Mouse (Mus musculus) forebrain, embryonic 16.5 days (tissue): ENCODE data around the gene Slc22a17. TPM values are rescaled to one million over a fixed set of nuclear protein-coding genes. Genes with fewer than 3 reads are reported as not detected.
A peak's percentile ranks its signal among the peaks of the same experiment; 100 is the strongest.

Experiments
- ATAC-seq: fragments of 200-750 bp; cut with Nextera tagmentation; 2 replicates; pipeline ENCODE4 v1.8.0; 2017; ENCODE audit warnings: mild to moderate bottlenecking, moderate library complexity
- H3K27ac ChIP-seq: fragments of 300-500 bp; sonication (generic); 2 replicates; pipeline ENCODE4 v1.5.1; 2014; ENCODE audit warnings: low read length, control low read depth
- H3K27me3 ChIP-seq: fragments of 300-500 bp; sonication (generic); replicated peaks from 2 replicates; pipeline ENCODE4 v1.6.1; 2014; ENCODE audit warnings: low read length; ENCODE audit not compliant: control insufficient read depth, insufficient read depth
- H3K36me3 ChIP-seq: fragments of 300-500 bp; sonication (generic); 2 replicates; pipeline ENCODE4 v1.6.1; 2014; ENCODE audit not compliant: control insufficient read depth, insufficient read depth
- H3K4me1 ChIP-seq: fragments of 300-500 bp; sonication (generic); replicated peaks from 2 replicates; pipeline ENCODE4 v1.6.1; 2014; ENCODE audit warnings: low read length; ENCODE audit not compliant: control insufficient read depth, insufficient read depth
- H3K4me2 ChIP-seq: fragments of 300-500 bp; sonication (generic); 2 replicates; pipeline ENCODE4 v1.6.1; 2014; ENCODE audit warnings: mild to moderate bottlenecking, low read length, control low read depth
- H3K4me3 ChIP-seq: fragments of 300-500 bp; sonication (generic); replicated peaks from 2 replicates; pipeline ENCODE4 v1.5.1; 2014; ENCODE audit warnings: mild to moderate bottlenecking, low read length, control low read depth
- H3K9ac ChIP-seq: fragments of 300-500 bp; sonication (generic); replicated peaks from 2 replicates; pipeline ENCODE4 v1.6.1; 2014; ENCODE audit warnings: low read depth, low read length, control low read depth
- H3K9me3 ChIP-seq: fragments of 300-500 bp; sonication (generic); 2 replicates; pipeline ENCODE4 v1.6.1; 2016; ENCODE audit warnings: low read length; ENCODE audit not compliant: control insufficient read depth
- WGBS: fragments of 180-500 bp; shearing (Covaris S2); extraction: QIAGEN DNeasy Blood & Tissue Kit; methylation state at CpG from one replicate; pipeline ENCODE4 v1.1.7; 2014; 5-methylcytosine and 5-hydroxymethylcytosine counted together
- polyA plus RNA-seq: library from polyadenylated mRNA; unstranded; fragments of >200 nt; fragmentation: Nextera tagmentation; extraction: Ambion mirVana; gene quantifications from 2 replicates; pipeline ENCODE4 v1.2.1, GENCODE M21; 2015

Gene Slc22a17
- polyA plus RNA-seq, 1 experiment from 2014 or later: 185 TPM

- Histone ChIP-seq H3K9ac (no peak overlapping the region), H3K27ac (no peak overlapping the region), H3K4me2 (no peak overlapping the region), H3K4me3 (no peak overlapping the region), H3K27me3 (no peaks in the 10 kb centered on the region), H3K36me3 (no peaks in the 10 kb centered on the region), H3K9me3 (no peaks in the 10 kb centered on the region), H3K4me1 (peaks cover 8% of the 10 kb centered on the region)
- no peak for ATAC-seq
- WGBS: 88% methylated on average over 4 of the region's 4 CpGs
These were observed 44.9 kb downstream of the Slc22a17 start for GRCm38 (mm10) chr14:54868026-54868425.

DNA sequence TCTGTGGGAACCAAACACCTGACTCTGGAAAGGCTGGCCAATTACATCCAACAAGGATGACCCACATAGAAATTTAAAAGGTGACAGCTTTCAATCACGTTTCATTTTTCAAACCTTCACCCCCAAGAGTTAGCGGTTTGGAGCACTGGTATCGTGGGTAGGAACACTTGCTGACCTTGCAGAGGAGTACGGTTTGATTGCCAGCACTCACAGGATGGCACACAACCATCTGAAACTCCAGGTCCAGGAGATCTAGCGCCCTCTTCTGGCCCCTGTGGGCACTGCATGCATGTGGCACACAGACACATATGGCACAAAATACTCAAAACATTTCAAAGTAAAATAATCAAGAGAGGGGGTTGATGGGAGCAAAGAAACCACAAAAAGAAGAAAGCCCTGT is 46.0 kb downstream of the Slc22a17 start:
- Histone ChIP-seq H3K4me1 (peaks cover 8% of the 10 kb centered on the region), H3K9me3 (no peaks in the 10 kb centered on the region), H3K27me3 (no peaks in the 10 kb centered on the region), H3K36me3 (no peaks in the 10 kb centered on the region), H3K4me2 (no peak overlapping the region), H3K27ac (no peak overlapping the region), H3K4me3 (no peak overlapping the region), H3K9ac (no peak overlapping the region)
- no peak for ATAC-seq
- 55% methylated on average over 5 of the region's 5 CpGs for WGBS

- Histone ChIP-seq H3K4me3 (no peak overlapping the region), H3K27me3 (no peaks in the 10 kb centered on the region), H3K27ac (no peak overlapping the region), H3K9me3 (no peaks in the 10 kb centered on the region), H3K4me1 (peaks cover 8% of the 10 kb centered on the region), H3K4me2 (no peak overlapping the region), H3K9ac (no peak overlapping the region), H3K36me3 (no peaks in the 10 kb centered on the region)
- WGBS: 55% methylated on average over 3 of the region's 3 CpGs
- no peak for ATAC-seq
These were observed 46.7 kb downstream of the Slc22a17 start for GRCm38 (mm10) chr14:54866268-54866667.

GRCm38 (mm10) chr14:54865626-54866025 is 47.3 kb downstream of the Slc22a17 start:
- WGBS: 79% methylated on average over 5 of the region's 5 CpGs
- H3K9me3 ChIP-seq: no peaks in the 10 kb centered on the region
- no peaks in the 10 kb centered on the region for H3K27me3 ChIP-seq
- no peak overlapping the region for H3K9ac ChIP-seq
- no peak overlapping the region for H3K4me2 ChIP-seq
- H3K27ac ChIP-seq: no peak overlapping the region
- H3K36me3 ChIP-seq: no peaks in the 10 kb centered on the region
- H3K4me3 ChIP-seq: no peak overlapping the region
- H3K4me1 ChIP-seq: peaks cover 8% of the 10 kb centered on the region
- ATAC-seq: no peak

DNA sequence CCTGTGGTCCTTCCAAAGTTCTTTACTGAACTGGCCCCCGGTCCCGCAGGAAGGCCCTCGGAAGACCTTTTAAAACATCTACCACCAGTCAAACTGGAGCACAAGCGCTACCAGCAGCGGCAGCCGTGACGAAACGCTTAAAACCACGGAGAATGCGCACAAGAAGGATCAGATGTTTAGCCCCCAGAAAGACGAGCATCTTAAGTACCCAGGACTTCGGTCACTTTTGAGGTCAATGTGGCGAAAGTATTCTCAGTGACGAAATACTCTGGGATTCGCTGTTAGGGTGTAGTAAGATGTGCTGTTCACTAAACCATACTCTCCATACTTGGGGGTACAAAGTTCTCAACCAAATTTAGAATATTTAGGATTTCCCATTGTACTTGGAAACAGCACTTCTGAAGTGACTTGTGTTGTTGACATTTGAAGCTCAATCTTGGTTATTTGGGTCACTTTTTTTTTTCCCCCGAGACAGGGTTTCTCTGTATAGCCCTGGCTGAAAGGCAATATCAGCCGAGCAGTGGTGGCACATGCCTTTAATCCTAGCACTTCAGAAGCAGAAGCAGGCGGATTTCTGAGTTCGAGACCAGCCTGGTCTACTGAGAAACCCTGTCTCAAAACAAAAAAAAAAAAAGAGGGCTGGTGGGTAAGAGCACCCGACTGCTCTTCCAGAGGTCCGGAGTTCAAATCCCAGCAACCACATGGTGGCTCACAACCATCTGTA is 48.5 kb downstream of the Slc22a17 start:
- WGBS: 15% methylated on average over 21 of the region's 21 CpGs
- peak; percentile 32 for ATAC-seq
- H3K27me3 ChIP-seq: no peaks in the 10 kb centered on the region
- peak overlapping the region; percentile 92 for H3K4me2 ChIP-seq
- peak overlapping the region; percentile 98 for H3K9ac ChIP-seq
- no peaks in the 10 kb centered on the region for H3K9me3 ChIP-seq
- H3K4me1 ChIP-seq: peaks cover 8% of the 10 kb centered on the region
- peak overlapping the region; percentile 67 for H3K27ac ChIP-seq
- no peaks in the 10 kb centered on the region for H3K36me3 ChIP-seq
- H3K4me3 ChIP-seq: peak overlapping the region; percentile 99

DNA sequence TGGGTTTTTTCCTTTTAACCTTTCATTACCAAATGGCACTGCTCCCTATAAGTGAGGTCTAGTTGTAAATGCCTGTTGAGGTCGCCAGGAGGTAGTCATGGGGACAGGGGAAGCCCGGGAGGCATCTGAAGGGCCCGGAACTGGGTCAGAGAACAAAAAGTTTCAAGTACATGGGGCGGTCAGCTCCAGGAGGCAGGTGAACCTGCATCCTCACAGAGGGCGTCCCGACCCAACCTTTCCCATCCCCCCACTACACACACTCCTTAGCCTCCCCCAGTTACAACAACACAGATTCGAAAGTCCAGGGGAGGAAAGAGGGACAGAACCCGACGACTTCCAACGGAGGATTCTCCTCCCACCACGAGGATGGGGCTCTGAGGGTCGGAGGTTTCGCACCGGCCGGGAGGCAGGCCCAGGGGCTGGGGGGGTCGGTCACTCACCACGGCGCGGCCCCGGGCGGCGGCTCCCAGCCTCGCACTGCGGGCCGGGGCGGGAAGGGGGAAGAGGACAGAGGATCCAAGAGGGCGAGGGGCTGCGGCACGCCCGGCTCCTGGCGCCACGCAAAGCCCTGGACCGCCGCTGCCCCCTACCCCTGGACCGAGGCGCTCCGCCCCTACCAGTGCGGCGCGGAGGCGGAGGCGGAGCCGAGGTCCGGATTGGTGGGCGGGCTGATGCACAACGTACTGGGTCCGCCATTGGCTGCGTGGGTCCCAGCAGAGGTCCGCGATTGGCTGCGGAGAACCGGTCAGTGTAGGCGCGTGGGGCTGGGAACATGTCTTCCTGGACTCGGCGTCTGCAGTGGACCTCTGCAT is 49.2 kb downstream of the Slc22a17 start:
- under 1% methylated on average over 47 of the region's 56 CpGs for WGBS
- H3K4me3 ChIP-seq: peak overlapping the region; percentile 99
- peak; percentile 100 for ATAC-seq
- H3K4me2 ChIP-seq: peak overlapping the region; percentile 92
- H3K27ac ChIP-seq: peak overlapping the region; percentile 67
- peaks cover 8% of the 10 kb centered on the region for H3K4me1 ChIP-seq
- H3K27me3 ChIP-seq: no peaks in the 10 kb centered on the region
- peak overlapping the region; percentile 98 for H3K9ac ChIP-seq
- no peaks in the 10 kb centered on the region for H3K36me3 ChIP-seq
- no peaks in the 10 kb centered on the region for H3K9me3 ChIP-seq

DNA sequence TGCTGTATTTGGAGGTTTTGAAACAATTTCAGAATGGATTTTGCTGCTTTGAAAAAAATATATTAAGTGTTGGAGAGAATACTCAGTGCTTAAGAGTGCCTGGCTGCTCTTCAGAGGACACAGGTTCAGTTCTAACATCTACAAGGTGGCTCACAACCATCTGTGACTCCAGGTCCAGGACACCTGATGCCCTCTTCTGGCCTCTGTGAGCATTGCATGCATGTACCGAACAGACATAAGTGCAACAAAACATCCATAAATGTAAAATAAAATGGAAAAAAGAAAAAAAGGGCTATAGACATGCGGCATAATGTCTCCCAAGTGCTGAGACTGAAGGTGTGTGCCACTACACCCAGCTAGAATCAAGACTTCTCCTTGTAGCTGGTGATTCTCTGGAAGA is 52.4 kb downstream of the Slc22a17 start:
- no peaks in the 10 kb centered on the region for H3K27me3 ChIP-seq
- no peak overlapping the region for H3K9ac ChIP-seq
- H3K4me3 ChIP-seq: no peak overlapping the region
- no peak overlapping the region for H3K27ac ChIP-seq
- H3K36me3 ChIP-seq: no peaks in the 10 kb centered on the region; the same call in 1 of the 2 replicates
- WGBS: 41% methylated on average over 2 of the region's 2 CpGs
- no peak for ATAC-seq
- peaks cover 8% of the 10 kb centered on the region for H3K4me1 ChIP-seq
- H3K4me2 ChIP-seq: no peak overlapping the region
- H3K9me3 ChIP-seq: no peaks in the 10 kb centered on the region

DNA sequence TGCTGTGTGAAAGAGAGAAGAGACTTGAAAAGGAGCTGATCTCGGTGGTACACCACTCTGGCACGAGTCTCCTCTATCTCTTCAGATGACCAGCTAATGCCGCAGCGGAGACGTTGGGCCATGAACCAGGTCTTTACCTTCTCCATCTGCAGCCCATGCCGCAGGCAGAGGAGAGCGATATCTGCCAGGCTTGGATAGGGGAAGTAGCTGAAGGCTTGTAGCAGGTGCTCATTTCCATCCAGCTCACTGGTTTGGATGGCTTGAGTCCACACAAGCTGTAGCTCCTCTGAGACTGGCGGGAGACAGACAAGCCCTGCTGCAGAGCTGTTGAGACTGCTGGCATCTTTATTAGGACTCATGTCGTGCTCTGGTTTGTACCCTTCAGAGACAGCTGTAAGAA is 55.0 kb downstream of the Slc22a17 start:
- no peaks in the 10 kb centered on the region for H3K27me3 ChIP-seq
- H3K4me1 ChIP-seq: no peaks in the 10 kb centered on the region
- no peak overlapping the region for H3K9ac ChIP-seq
- H3K27ac ChIP-seq: no peak overlapping the region
- no peak for ATAC-seq
- no peak overlapping the region for H3K4me3 ChIP-seq
- H3K36me3 ChIP-seq: no peaks in the 10 kb centered on the region; the same call in 1 of the 2 replicates
- H3K4me2 ChIP-seq: no peak overlapping the region
- no peaks in the 10 kb centered on the region for H3K9me3 ChIP-seq
- 90% methylated on average over 9 of the region's 9 CpGs for WGBS

GRCm38 (mm10) chr14:54856703-54857102 is 56.2 kb downstream of the Slc22a17 start:
- Histone ChIP-seq H3K9me3 (no peaks in the 10 kb centered on the region), H3K9ac (no peak overlapping the region), H3K36me3 (no peaks in the 10 kb centered on the region; the same call in 1 of the 2 replicates), H3K4me3 (no peak overlapping the region), H3K27ac (no peak overlapping the region), H3K4me2 (no peak overlapping the region), H3K4me1 (no peaks in the 10 kb centered on the region), H3K27me3 (no peaks in the 10 kb centered on the region)
- WGBS: 95% methylated on average over 7 of the region's 7 CpGs
- ATAC-seq: no peak
